In genomic region chr16:90204868-90205267, GRCm38 (mm10) we compare ENCODE assay signal across 23 mouse cellular contexts. TPM values are rescaled to one million over a fixed set of nuclear protein-coding genes. Genes with fewer than 3 reads are reported as not detected.
DNase-seq lines count a peak whose midpoint lies in the region; ATAC-seq and TF ChIP-seq lines count a peak whose summit lies in the region.
"Had no signal": no experiment of that assay in that cellular context is flagged by ENCODE, and none has a peak within 500 bp of the region (broad histone marks: within the 10 kb centered on the region; RNA-seq: fewer than 3 reads in every experiment).

No protein-coding gene starts in this region.

- no peak for ATAC-seq in midbrain, embryonic 11.5 days (ENCODE audit: low FRiP score)
- no peak for ATAC-seq in midbrain, embryonic 14.5 days (ENCODE audit: low FRiP score, low TSS enrichment)
- ATAC-seq: activated CD4-positive, CD25-positive, alpha-beta regulatory T cell, adult 4 months; CD4-positive, CD25-positive, alpha-beta regulatory T cell, adult 4 months; Patski had no signal

- H3K4me3 ChIP-seq in midbrain, embryonic 11.5 days (ENCODE audit: low read depth, low read length), result no peak overlapping the region
- H3K4me3 ChIP-seq in midbrain, embryonic 14.5 days (replicated peaks; ENCODE audit: low read depth, low read length), result no peak overlapping the region
- no peak overlapping the region for H3K4me3 ChIP-seq in MEL (ENCODE audit: control insufficient read depth in 1 of 2, insufficient read depth in 1 of 2, low read depth in 2 of 2, low read length in 2 of 2)

- TF ChIP-seq EP300 in MEL (IDR thresholded peaks at IDR 0.05; ENCODE audit: low read depth in 1 of 2, low read length in 2 of 2), result peak; percentile 91 to 94

- H3K9me3 ChIP-seq in midbrain, embryonic 11.5 days (ENCODE audit: control insufficient read depth, low read length), result no peaks in the 10 kb centered on the region
- no peaks in the 10 kb centered on the region for H3K9me3 ChIP-seq in midbrain, embryonic 14.5 days (ENCODE audit: control insufficient read depth, low read length)
- H3K9me3 ChIP-seq in MEL (replicated peaks; ENCODE audit: insufficient read depth, low read length), result no peaks in the 10 kb centered on the region
- H3K9me3 ChIP-seq: G1E had no signal

- H3K79me2 ChIP-seq in MEL (ENCODE audit: control insufficient read depth, insufficient read depth, low read length, poor library complexity), result no peaks in the 10 kb centered on the region

- H3K9ac ChIP-seq in midbrain, embryonic 11.5 days (ENCODE audit: low read length), result no peak overlapping the region
- no peak overlapping the region for H3K9ac ChIP-seq in midbrain, embryonic 14.5 days (replicated peaks; ENCODE audit: low read length)
- peak overlapping the region; percentile 57 for H3K9ac ChIP-seq in MEL (ENCODE audit: control insufficient read depth, low read depth, low read length, poor library complexity, severe bottlenecking)

- no peak for TF ChIP-seq POLR2A in MEL (IDR thresholded peaks at IDR 0.05; ENCODE audit: control insufficient read depth in 1 of 2, insufficient read depth in 1 of 2, low read depth in 1 of 2, low read length in 2 of 2, poor library complexity in 1 of 2)

- no peaks in the 10 kb centered on the region for H3K27me3 ChIP-seq in midbrain, embryonic 11.5 days (ENCODE audit: control insufficient read depth, insufficient read depth, low read length)
- no peaks in the 10 kb centered on the region for H3K27me3 ChIP-seq in midbrain, embryonic 14.5 days (ENCODE audit: control insufficient read depth, insufficient read depth, low read length)
- H3K27me3 ChIP-seq in MEL (ENCODE audit: control insufficient read depth in 1 of 2, insufficient read depth in 2 of 2, low read length in 2 of 2), result no peaks in the 10 kb centered on the region

- no peaks in the 10 kb centered on the region for H3K4me1 ChIP-seq in midbrain, embryonic 11.5 days (ENCODE audit: control insufficient read depth, insufficient read depth, low read length)
- no peaks in the 10 kb centered on the region for H3K4me1 ChIP-seq in midbrain, embryonic 14.5 days (ENCODE audit: control insufficient read depth, insufficient read depth, low read length)
- H3K4me1 ChIP-seq in MEL (ENCODE audit: control insufficient read depth in 1 of 2, insufficient read depth in 2 of 2, low read length in 2 of 2), result peaks cover 12 to 24% of the 10 kb centered on the region in 2 experiments

- no peak overlapping the region for H3K27ac ChIP-seq in midbrain, embryonic 11.5 days (ENCODE audit: low read depth, low read length)
- no peak overlapping the region for H3K27ac ChIP-seq in midbrain, embryonic 14.5 days (replicated peaks; ENCODE audit: low read depth, low read length)
- H3K27ac ChIP-seq in MEL (ENCODE audit: control insufficient read depth, low read depth, low read length), result peak overlapping the region; percentile 96

- 94% methylated on average over 2 of the region's 2 CpGs for WGBS in midbrain, embryonic 11.5 days
- 95% methylated on average over 2 of the region's 2 CpGs for WGBS in midbrain, embryonic 14.5 days

- no peak for TF ChIP-seq RAD21 in MEL (IDR thresholded peaks at IDR 0.05; ENCODE audit: low read depth, low read length)

- no peak overlapping the region for H3K4me2 ChIP-seq in midbrain, embryonic 11.5 days
- no peak overlapping the region for H3K4me2 ChIP-seq in midbrain, embryonic 14.5 days (ENCODE audit: low read length)

- DNase-seq in heart, adult 11 months, result peak; percentile 35
- DNase-seq in heart, adult 8-10 months (ENCODE audit: low spot score), result no peak
- peak; percentile 33 for DNase-seq in midbrain, embryonic 11.5 days (ENCODE audit: low spot score, missing footprints)
- DNase-seq in midbrain, embryonic 14.5 days, result no peak
- peak; percentile 87 for DNase-seq in MEL (ENCODE audit: low read depth, low spot score)
- peak; percentile 94 for DNase-seq in MEL-GATA-1-ER (ENCODE audit: extremely low read depth, low read depth)
- no peak for DNase-seq in retina, postnatal 1 day
- DNase-seq in layer of hippocampus, adult 9-11 months, result no peak
- DNase-seq: adrenal gland, adult 2 months; adrenal gland, adult 8-10 months; adrenal gland, postnatal 10 days; adrenal gland, postnatal 14 days; adrenal gland, postnatal 25 days; adrenal gland, postnatal 36 days; B cell, adult 2 months; cerebellum, adult 11 months; cerebellum, adult 11-12 months; cerebellum, adult 18-20 months; cerebellum, adult 2 months had no signal

- TF ChIP-seq CTCF in MEL (IDR thresholded peaks at IDR 0.05 in 2 of 3, conservative IDR thresholded peaks at IDR 0.05 in 1 of 3; ENCODE audit: control insufficient read depth in 1 of 3, insufficient read depth in 1 of 3, low read depth in 2 of 3, low read length in 3 of 3, poor library complexity in 1 of 3, severe bottlenecking in 1 of 3), result no peak

- H3K36me3 ChIP-seq in midbrain, embryonic 11.5 days (ENCODE audit: control insufficient read depth, insufficient read depth, low read length), result no peaks in the 10 kb centered on the region
- no peaks in the 10 kb centered on the region for H3K36me3 ChIP-seq in midbrain, embryonic 14.5 days (ENCODE audit: control insufficient read depth, insufficient read depth, low read length)
- peaks cover 0 to 21% of the 10 kb centered on the region in 2 experiments; a peak in 2 of 4 replicates for H3K36me3 ChIP-seq in MEL (ENCODE audit: control insufficient read depth in 1 of 2, insufficient read depth in 2 of 2, low read length in 2 of 2)
- H3K36me3 ChIP-seq: G1E had no signal

TF ChIP-seq in MEL, 35 proteins besides CTCF, POLR2A, EP300 and RAD21:
- TF ChIP-seq ZKSCAN1 (IDR thresholded peaks at IDR 0.05; ENCODE audit: low read depth, low read length) (no peak), NELFE (IDR thresholded peaks at IDR 0.05; ENCODE audit: low read depth, low read length) (no peak), ZC3H11A (IDR thresholded peaks at IDR 0.05; ENCODE audit: low read depth, low read length) (no peak), SIN3A (IDR thresholded peaks at IDR 0.05; ENCODE audit: low read length) (peak; percentile 63), USF1 (IDR thresholded peaks at IDR 0.05; ENCODE audit: low read depth, low read length) (no peak), MXI1 (IDR thresholded peaks at IDR 0.05; ENCODE audit: low read depth, low read length) (no peak), TAL1 (IDR thresholded peaks at IDR 0.05; ENCODE audit: low read length) (peak; percentile 98), GATA1 (IDR thresholded peaks at IDR 0.05; ENCODE audit: low read depth, low read length) (peak; percentile 91), BHLHE40 (IDR thresholded peaks at IDR 0.05; ENCODE audit: borderline replicate concordance, low read depth, low read length) (peak; percentile 66; the same call in 1 of the 2 replicates), MYB (IDR thresholded peaks at IDR 0.05; ENCODE audit: low read depth, low read length) (no peak), RCOR1 (IDR thresholded peaks at IDR 0.05; ENCODE audit: low read depth, low read length) (peak; percentile 78), ZNF384 (IDR thresholded peaks at IDR 0.05; ENCODE audit: low read depth, low read length) (no peak), TCF12 (IDR thresholded peaks at IDR 0.05; ENCODE audit: low read depth, low read length) (peak; percentile 91), ETS1 (IDR thresholded peaks at IDR 0.05; ENCODE audit: low read depth, low read length) (peak; percentile 74), JUND (IDR thresholded peaks at IDR 0.05; ENCODE audit: low read depth, low read length) (peak; percentile 57; the same call in 1 of the 2 replicates), TBP (IDR thresholded peaks at IDR 0.05; ENCODE audit: low read depth, low read length) (0 out of 2 replicates have a peak, but pooled peaks have one; percentile 21), USF2 (IDR thresholded peaks at IDR 0.05; ENCODE audit: borderline replicate concordance in 1 of 2, insufficient read depth in 1 of 2, low read depth in 1 of 2, low read length in 2 of 2) (no peak), NRF1 (IDR thresholded peaks at IDR 0.05; ENCODE audit: insufficient read depth, low read depth, low read length, poor library complexity, severe bottlenecking) (no peak)

RNA-seq across cellular contexts. Expression of gene Sod1, which starts 15.7 kb away (rescaled TPM):
- 100 to 1,000 TPM; 552 to 637 (median 573) TPM for total RNA-seq in heart, adult 8-10 months (2022)
- 1,019 and 1,097 TPM in 2 replicates for polyA plus RNA-seq in midbrain, embryonic 11.5 days (2014; fragmentation: Nextera tagmentation; extraction: Ambion mirVana)
- polyA plus RNA-seq in midbrain, embryonic 14.5 days (2014; fragmentation: Nextera tagmentation; extraction: Ambion mirVana), result 866 and 988 TPM in 2 replicates
- total RNA-seq in MEL (2012; rRNA removed), result 380 and 494 TPM in 2 replicates
- 1,000 to 10,000 TPM in 1 of 2 experiments, 100 to 1,000 TPM in 1; 474 to 1,094 TPM for polyA plus RNA-seq in MEL (2012; ENCODE audit: insufficient read depth in 1 of 2, insufficient read length in 2 of 2, low read depth in 1 of 2, low replicate concordance in 2 of 2, missing spikeins in 1 of 2)

Comparison
In these comparisons a context has a peak if more than half of its experiments do, and no peak if none do; other contexts are left out.
1. DNase-seq: peak in heart, adult 11 months (single experiment), midbrain, embryonic 11.5 days (single experiment), MEL (single experiment) and MEL-GATA-1-ER (single experiment); none in heart, adult 8-10 months (single experiment), midbrain, embryonic 14.5 days (single experiment), retina, postnatal 1 day (single experiment) and layer of hippocampus, adult 9-11 months (single experiment).